Mouse (Mus musculus): ENCODE measurements around the gene Fam118b.
A peak's percentile ranks its signal among the peaks of the same experiment; 100 is the strongest.

Fam118b gene

GRCm38 (mm10) chr9:35267146-35267975 is at the start of gene Fam118b, which contains the start of gene Rpusd4:
Gene Fam118b, minus strand, starts transcription at chr9:35267805.
Gene Rpusd4, plus strand, starts transcription at chr9:35267865.
- DNase-seq (ENCODE audit: low spot score in 2 of 2) = peak; percentile 90

GRCm38 (mm10) chr9:35316771-35317211 is 49.2 kb upstream of the Fam118b start:
- DNase-seq (ENCODE audit: low spot score in 2 of 2) = no peak

GRCm38 (mm10) chr9:35314254-35314653 is 46.6 kb upstream of the Fam118b start:
- DNase-seq (ENCODE audit: low spot score in 2 of 2) = no peak

GRCm38 (mm10) chr9:35313601-35314000 is 46.0 kb upstream of the Fam118b start:
- DNase-seq (ENCODE audit: low spot score in 2 of 2) = no peak

GRCm38 (mm10) chr9:35312516-35312915 is 44.9 kb upstream of the Fam118b start:
- DNase-seq (ENCODE audit: low spot score in 2 of 2) = no peak

- DNase-seq (ENCODE audit: low spot score in 2 of 2) = no peak
These were observed 42.8 kb upstream of the Fam118b start for GRCm38 (mm10) chr9:35310377-35310776.

- DNase-seq (ENCODE audit: low spot score in 2 of 2) = no peak
These were observed 39.9 kb upstream of the Fam118b start for GRCm38 (mm10) chr9:35307461-35307860.

GRCm38 (mm10) chr9:35302172-35302571 is 34.6 kb upstream of the Fam118b start:
- DNase-seq (ENCODE audit: low spot score in 2 of 2) = no peak

- no peak for DNase-seq (ENCODE audit: low spot score in 2 of 2)
These were observed 30.2 kb upstream of the Fam118b start for GRCm38 (mm10) chr9:35297791-35298190.

- peak in 1 of 2 experiments; percentile 23 for DNase-seq (ENCODE audit: low spot score in 2 of 2)
These were observed 25.9 kb upstream of the Fam118b start for GRCm38 (mm10) chr9:35293465-35293864.

- no peak for DNase-seq (ENCODE audit: low spot score in 2 of 2)
These were observed 23.3 kb upstream of the Fam118b start for GRCm38 (mm10) chr9:35290916-35291315.

- DNase-seq (ENCODE audit: low spot score in 2 of 2) = no peak
These were observed 22.8 kb upstream of the Fam118b start for GRCm38 (mm10) chr9:35290417-35290816.

- no peak for DNase-seq (ENCODE audit: low spot score in 2 of 2)
These were observed 22.4 kb upstream of the Fam118b start for GRCm38 (mm10) chr9:35289992-35290391.

- no peak for DNase-seq (ENCODE audit: low spot score in 2 of 2)
These were observed 18.7 kb upstream of the Fam118b start for GRCm38 (mm10) chr9:35286351-35286750.

GRCm38 (mm10) chr9:35284351-35284750 is 16.7 kb upstream of the Fam118b start:
- DNase-seq (ENCODE audit: low spot score in 2 of 2) = no peak

- no peak for DNase-seq (ENCODE audit: low spot score in 2 of 2)
These were observed 15.9 kb upstream of the Fam118b start for GRCm38 (mm10) chr9:35283415-35284069.

- no peak for DNase-seq (ENCODE audit: low spot score in 2 of 2)
These were observed 15.2 kb upstream of the Fam118b start for GRCm38 (mm10) chr9:35282851-35283200.

GRCm38 (mm10) chr9:35282006-35282850 is 14.6 kb upstream of the Fam118b start:
- no peak for DNase-seq (ENCODE audit: low spot score in 2 of 2)

GRCm38 (mm10) chr9:35278451-35278850 is 10.8 kb upstream of the Fam118b start:
- DNase-seq (ENCODE audit: low spot score in 2 of 2) = no peak

GRCm38 (mm10) chr9:35277855-35278365 is 10.3 kb upstream of the Fam118b start:
- DNase-seq (ENCODE audit: low spot score in 2 of 2) = no peak

GRCm38 (mm10) chr9:35267976-35268715 is 541 bp upstream of the Fam118b start:
- no peak for DNase-seq (ENCODE audit: low spot score in 2 of 2)
